Mouse (Mus musculus) right cerebral cortex, postnatal 4 days (tissue): Measurements from ENCODE around the gene Actn3.
"Not testable (repeated sequence)": the region's sequence is repeated elsewhere in the genome, so short reads cannot be mapped to it uniquely, and the experiment has no call there.

Experiments used
- DNase-seq: peaks from one replicate; pipeline ENCODE4 v3.0.0-alpha.2; 2022

Actn3 gene

GRCm38 (mm10) chr19:4877785-4878184, at the start of gene Actn3:
TSS of gene Actn3 (minus strand) at chr19:4877909.
- DNase-seq = no peak

- no peak for DNase-seq
These were observed 47.6 kb upstream of the Actn3 start for GRCm38 (mm10) chr19:4925121-4925860.

GRCm38 (mm10) chr19:4919652-4920051, 41.9 kb upstream of the Actn3 start:
- no peak for DNase-seq

- no peak for DNase-seq
These were observed 39.1 kb upstream of the Actn3 start for GRCm38 (mm10) chr19:4916827-4917226.

GRCm38 (mm10) chr19:4915924-4916603, 38.4 kb upstream of the Actn3 start:
- DNase-seq = no peak

- DNase-seq = no peak
These were observed 31.7 kb upstream of the Actn3 start for GRCm38 (mm10) chr19:4909376-4909775.

- no peak for DNase-seq
These were observed 30.4 kb upstream of the Actn3 start for GRCm38 (mm10) chr19:4908107-4908506.

GRCm38 (mm10) chr19:4905979-4906794, 28.5 kb upstream of the Actn3 start, which contains the start of gene Bbs1:
TSS of gene Bbs1 (minus strand) at chr19:4906628.
- peak; percentile 83 for DNase-seq

- no peak for DNase-seq
These were observed 22.2 kb upstream of the Actn3 start for GRCm38 (mm10) chr19:4899888-4900287.

GRCm38 (mm10) chr19:4898972-4899371, 21.3 kb upstream of the Actn3 start:
- DNase-seq = no peak

GRCm38 (mm10) chr19:4896780-4897520, 19.2 kb upstream of the Actn3 start:
- DNase-seq = no peak

- DNase-seq = no peak
These were observed 14.1 kb upstream of the Actn3 start for GRCm38 (mm10) chr19:4891798-4892197.

- DNase-seq = no peak
These were observed 12.1 kb upstream of the Actn3 start for GRCm38 (mm10) chr19:4889791-4890190.

GRCm38 (mm10) chr19:4883961-4884360, 6.3 kb upstream of the Actn3 start:
- DNase-seq = no peak

GRCm38 (mm10) chr19:4879324-4879703, 1.6 kb upstream of the Actn3 start:
- no peak for DNase-seq

GRCm38 (mm10) chr19:4878405-4879323, 955 bp upstream of the Actn3 start, which contains the start of gene Zdhhc24:
TSS of gene Zdhhc24 (plus strand) at chr19:4878668.
- DNase-seq = peak; percentile 96

- no peak for DNase-seq
These were observed 954 bp downstream of the Actn3 start for GRCm38 (mm10) chr19:4876755-4877154.

- no peak for DNase-seq
These were observed 1.5 kb downstream of the Actn3 start for GRCm38 (mm10) chr19:4876241-4876640.

GRCm38 (mm10) chr19:4874613-4875012, 3.1 kb downstream of the Actn3 start:
- not testable (repeated sequence) for DNase-seq

GRCm38 (mm10) chr19:4865147-4865546, 12.6 kb downstream of the Actn3 start:
- DNase-seq = no peak

GRCm38 (mm10) chr19:4863048-4863447, 14.7 kb downstream of the Actn3 start:
- no peak for DNase-seq

GRCm38 (mm10) chr19:4859081-4859480, 18.6 kb downstream of the Actn3 start:
- DNase-seq = no peak
